Mouse (Mus musculus): Measurements from ENCODE around the gene Tspan12. TPM values are rescaled to one million over a fixed set of nuclear protein-coding genes. Genes with fewer than 3 reads are reported as not detected.

Gene Tspan12
- polyA plus RNA-seq, 1 experiment from 2014 or later = 59.4 TPM

GRCm38 (mm10) chr6:21818107-21818807 lies 34.1 kb downstream of the Tspan12 start:
- ATAC-seq (ENCODE audit: low read depth) = no peak
- WGBS = 22% methylated on average over 5 of the region's 5 CpGs
- no peaks in the 10 kb centered on the region for H3K36me3 ChIP-seq (ENCODE audit: control insufficient read depth, insufficient read depth, low read length)

GRCm38 (mm10) chr6:21806005-21806404 lies 46.3 kb downstream of the Tspan12 start:
- Histone ChIP-seq H3K36me3 (ENCODE audit: control insufficient read depth, insufficient read depth, low read length) (no peaks in the 10 kb centered on the region), H3K27me3 (ENCODE audit: control insufficient read depth, insufficient read depth, low read depth, low read length) (no peaks in the 10 kb centered on the region), H3K9me3 (ENCODE audit: control insufficient read depth, low read length) (no peaks in the 10 kb centered on the region), H3K4me3 (ENCODE audit: low read length) (no peak overlapping the region), H3K9ac (ENCODE audit: low read length) (no peak overlapping the region), H3K27ac (ENCODE audit: low read length) (no peak overlapping the region), H3K4me2 (ENCODE audit: low read depth, low read length) (no peak overlapping the region), H3K4me1 (replicated peaks; ENCODE audit: control insufficient read depth, insufficient read depth, low read length) (peaks cover 16% of the 10 kb centered on the region)
- WGBS = 91% methylated on average over 7 of the region's 7 CpGs
- ATAC-seq (ENCODE audit: low read depth) = no peak

More at GRCm38 (mm10) chr6:21818107-21818807, 34.1 kb downstream of the Tspan12 start:
- Histone ChIP-seq H3K9me3 (ENCODE audit: control insufficient read depth, low read length) (no peaks in the 10 kb centered on the region), H3K9ac (ENCODE audit: low read length) (no peak overlapping the region), H3K4me2 (ENCODE audit: low read depth, low read length) (no peak overlapping the region), H3K27ac (ENCODE audit: low read length) (no peak overlapping the region), H3K27me3 (ENCODE audit: control insufficient read depth, insufficient read depth, low read depth, low read length) (no peaks in the 10 kb centered on the region), H3K4me1 (replicated peaks; ENCODE audit: control insufficient read depth, insufficient read depth, low read length) (peaks cover 7% of the 10 kb centered on the region), H3K4me3 (ENCODE audit: low read length) (no peak overlapping the region)

- Histone ChIP-seq H3K4me3 (ENCODE audit: low read length) (no peak overlapping the region), H3K27ac (ENCODE audit: low read length) (peak overlapping the region; percentile 63), H3K4me1 (replicated peaks; ENCODE audit: control insufficient read depth, insufficient read depth, low read length) (peaks cover 16% of the 10 kb centered on the region), H3K9me3 (ENCODE audit: control insufficient read depth, low read length) (no peaks in the 10 kb centered on the region), H3K27me3 (ENCODE audit: control insufficient read depth, insufficient read depth, low read depth, low read length) (no peaks in the 10 kb centered on the region), H3K9ac (ENCODE audit: low read length) (no peak overlapping the region), H3K36me3 (ENCODE audit: control insufficient read depth, insufficient read depth, low read length) (no peaks in the 10 kb centered on the region), H3K4me2 (ENCODE audit: low read depth, low read length) (no peak overlapping the region)
- 64% methylated on average over 7 of the region's 7 CpGs for WGBS
- peak; percentile 56 for ATAC-seq (ENCODE audit: low read depth)
Observed at GRCm38 (mm10) chr6:21805013-21805570, 47.2 kb downstream of the Tspan12 start.

- peak; percentile 91 for ATAC-seq (ENCODE audit: low read depth)
- 62% methylated on average over 10 of the region's 10 CpGs for WGBS
- no peak overlapping the region for H3K9ac ChIP-seq (ENCODE audit: low read length)
Observed at GRCm38 (mm10) chr6:21803483-21804340, 48.6 kb downstream of the Tspan12 start.

GRCm38 (mm10) chr6:21798581-21798980 lies 53.7 kb downstream of the Tspan12 start:
- Histone ChIP-seq H3K9me3 (ENCODE audit: control insufficient read depth, low read length) (no peaks in the 10 kb centered on the region), H3K36me3 (ENCODE audit: control insufficient read depth, insufficient read depth, low read length) (no peaks in the 10 kb centered on the region), H3K4me1 (replicated peaks; ENCODE audit: control insufficient read depth, insufficient read depth, low read length) (0 out of 2 replicates have a peak, but pooled peaks cover 2% of the 10 kb centered on the region), H3K27me3 (ENCODE audit: control insufficient read depth, insufficient read depth, low read depth, low read length) (no peaks in the 10 kb centered on the region), H3K9ac (ENCODE audit: low read length) (no peak overlapping the region), H3K4me2 (ENCODE audit: low read depth, low read length) (no peak overlapping the region), H3K4me3 (ENCODE audit: low read length) (no peak overlapping the region), H3K27ac (ENCODE audit: low read length) (peak overlapping the region; percentile 37; the same call in 1 of the 2 replicates)
- WGBS = 73% methylated on average over 9 of the region's 9 CpGs
- ATAC-seq (ENCODE audit: low read depth) = no peak

More at GRCm38 (mm10) chr6:21803483-21804340, 48.6 kb downstream of the Tspan12 start:
- H3K27ac ChIP-seq (ENCODE audit: low read length) = peak overlapping the region; percentile 77
- H3K4me1 ChIP-seq (replicated peaks; ENCODE audit: control insufficient read depth, insufficient read depth, low read length) = peaks cover 16% of the 10 kb centered on the region
- H3K9me3 ChIP-seq (ENCODE audit: control insufficient read depth, low read length) = no peaks in the 10 kb centered on the region
- no peaks in the 10 kb centered on the region for H3K27me3 ChIP-seq (ENCODE audit: control insufficient read depth, insufficient read depth, low read depth, low read length)
- no peak overlapping the region for H3K4me3 ChIP-seq (ENCODE audit: low read length)
- H3K4me2 ChIP-seq (ENCODE audit: low read depth, low read length) = no peak overlapping the region
- H3K36me3 ChIP-seq (ENCODE audit: control insufficient read depth, insufficient read depth, low read length) = no peaks in the 10 kb centered on the region

GRCm38 (mm10) chr6:21797087-21797486 lies 55.2 kb downstream of the Tspan12 start:
- Histone ChIP-seq H3K36me3 (ENCODE audit: control insufficient read depth, insufficient read depth, low read length) (no peaks in the 10 kb centered on the region), H3K4me2 (ENCODE audit: low read depth, low read length) (no peak overlapping the region), H3K9ac (ENCODE audit: low read length) (no peak overlapping the region), H3K9me3 (ENCODE audit: control insufficient read depth, low read length) (no peaks in the 10 kb centered on the region), H3K27me3 (ENCODE audit: control insufficient read depth, insufficient read depth, low read depth, low read length) (no peaks in the 10 kb centered on the region), H3K4me3 (ENCODE audit: low read length) (no peak overlapping the region), H3K27ac (ENCODE audit: low read length) (no peak overlapping the region), H3K4me1 (replicated peaks; ENCODE audit: control insufficient read depth, insufficient read depth, low read length) (0 out of 2 replicates have a peak, but pooled peaks cover 2% of the 10 kb centered on the region)
- WGBS = 73% methylated on average over 4 of the region's 4 CpGs
- ATAC-seq (ENCODE audit: low read depth) = peak; percentile 59; the same call in 1 of the 2 replicates

- no peaks in the 10 kb centered on the region for H3K27me3 ChIP-seq (ENCODE audit: control insufficient read depth, insufficient read depth, low read depth, low read length)
- H3K36me3 ChIP-seq (ENCODE audit: control insufficient read depth, insufficient read depth, low read length) = no peaks in the 10 kb centered on the region
- H3K27ac ChIP-seq (ENCODE audit: low read length) = no peak overlapping the region
- WGBS = 82% methylated on average over 10 of the region's 10 CpGs
- ATAC-seq (ENCODE audit: low read depth) = no peak
- H3K4me1 ChIP-seq (replicated peaks; ENCODE audit: control insufficient read depth, insufficient read depth, low read length) = 0 out of 2 replicates have a peak, but pooled peaks cover 2% of the 10 kb centered on the region
- H3K4me3 ChIP-seq (ENCODE audit: low read length) = no peak overlapping the region
- no peak overlapping the region for H3K9ac ChIP-seq (ENCODE audit: low read length)
- H3K4me2 ChIP-seq (ENCODE audit: low read depth, low read length) = no peak overlapping the region
- no peaks in the 10 kb centered on the region for H3K9me3 ChIP-seq (ENCODE audit: control insufficient read depth, low read length)
Observed at GRCm38 (mm10) chr6:21796413-21796812, 55.9 kb downstream of the Tspan12 start.

GRCm38 (mm10) chr6:21795410-21795809 lies 56.9 kb downstream of the Tspan12 start:
- no peaks in the 10 kb centered on the region for H3K9me3 ChIP-seq (ENCODE audit: control insufficient read depth, low read length)
- ATAC-seq (ENCODE audit: low read depth) = no peak
- H3K9ac ChIP-seq (ENCODE audit: low read length) = no peak overlapping the region
- WGBS = 70% methylated on average over 5 of the region's 5 CpGs
- H3K4me1 ChIP-seq (replicated peaks; ENCODE audit: control insufficient read depth, insufficient read depth, low read length) = 0 out of 2 replicates have a peak, but pooled peaks cover 2% of the 10 kb centered on the region
- no peak overlapping the region for H3K27ac ChIP-seq (ENCODE audit: low read length)
- no peak overlapping the region for H3K4me3 ChIP-seq (ENCODE audit: low read length)
- no peaks in the 10 kb centered on the region for H3K27me3 ChIP-seq (ENCODE audit: control insufficient read depth, insufficient read depth, low read depth, low read length)
- H3K4me2 ChIP-seq (ENCODE audit: low read depth, low read length) = no peak overlapping the region
- H3K36me3 ChIP-seq (ENCODE audit: control insufficient read depth, insufficient read depth, low read length) = no peaks in the 10 kb centered on the region

GRCm38 (mm10) chr6:21795072-21795407 lies 57.3 kb downstream of the Tspan12 start:
- H3K27me3 ChIP-seq (ENCODE audit: control insufficient read depth, insufficient read depth, low read depth, low read length) = no peaks in the 10 kb centered on the region
- WGBS = 4% methylated on average over 7 of the region's 7 CpGs
- peak; percentile 73; the same call in 1 of the 2 replicates for ATAC-seq (ENCODE audit: low read depth)

More at GRCm38 (mm10) chr6:21795072-21795407, 57.3 kb downstream of the Tspan12 start:
- Histone ChIP-seq H3K36me3 (ENCODE audit: control insufficient read depth, insufficient read depth, low read length) (no peaks in the 10 kb centered on the region), H3K4me3 (ENCODE audit: low read length) (no peak overlapping the region), H3K4me2 (ENCODE audit: low read depth, low read length) (no peak overlapping the region), H3K9me3 (ENCODE audit: control insufficient read depth, low read length) (no peaks in the 10 kb centered on the region), H3K4me1 (replicated peaks; ENCODE audit: control insufficient read depth, insufficient read depth, low read length) (0 out of 2 replicates have a peak, but pooled peaks cover 2% of the 10 kb centered on the region), H3K9ac (ENCODE audit: low read length) (no peak overlapping the region), H3K27ac (ENCODE audit: low read length) (no peak overlapping the region)

All from lung, embryonic 16.5 days (tissue).